Mouse (Mus musculus) brain, embryonic 14.5 days (tissue): ENCODE measurements at regions not wholly inside any gene's neighbourhood (a gene's known extent, or its start where the extent isn't known, plus 50 kb on each side); places are given as distances from the start of the nearest gene placed in this dataset.

ENCODE experiments used
- DNase-seq: peaks from one replicate; pipeline ENCODE4 v3.0.0-alpha.2; 2011; ENCODE audit warnings: low read depth
- CTCF ChIP-seq: fragments of 200-500 bp; IDR thresholded peaks from 2 replicates; pipeline ENCODE4 v1.5.1; 2012; ENCODE audit warnings: inconsistent platforms, mild to moderate bottlenecking, moderate library complexity, borderline replicate concordance; ENCODE audit not compliant: insufficient read depth, insufficient read length; ENCODE audit errors: extremely low read depth
- POLR2A ChIP-seq: fragments of 200-500 bp; IDR thresholded peaks from 2 replicates; pipeline ENCODE4 v1.6.1; 2012; ENCODE audit warnings: mild to moderate bottlenecking, inconsistent platforms, borderline replicate concordance; ENCODE audit not compliant: poor library complexity, insufficient read depth, insufficient read length, severe bottlenecking; ENCODE audit errors: extremely low read depth

DNA sequence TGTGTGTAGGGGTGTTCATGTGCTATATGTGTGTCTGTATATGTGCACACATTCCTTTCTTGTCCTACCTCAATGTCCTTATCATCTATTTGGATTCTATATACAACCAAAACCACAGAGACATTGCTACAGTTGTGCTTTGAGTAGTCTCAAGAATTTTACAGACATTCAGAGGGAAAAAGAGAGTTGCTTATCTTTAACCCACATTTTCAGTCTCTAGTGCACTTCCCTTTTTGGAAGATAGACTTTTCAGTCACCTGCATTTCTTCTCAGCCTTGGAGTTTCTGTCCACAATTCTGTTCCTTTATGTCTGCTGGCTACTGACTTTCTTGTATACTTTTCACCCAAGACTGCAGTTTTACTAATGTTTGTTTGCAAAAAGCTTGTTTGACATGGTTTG is 645.5 kb upstream of the Pkn2 start:
- TF ChIP-seq POLR2A (no peak), CTCF (no peak)
- DNase-seq, result no peak

DNA sequence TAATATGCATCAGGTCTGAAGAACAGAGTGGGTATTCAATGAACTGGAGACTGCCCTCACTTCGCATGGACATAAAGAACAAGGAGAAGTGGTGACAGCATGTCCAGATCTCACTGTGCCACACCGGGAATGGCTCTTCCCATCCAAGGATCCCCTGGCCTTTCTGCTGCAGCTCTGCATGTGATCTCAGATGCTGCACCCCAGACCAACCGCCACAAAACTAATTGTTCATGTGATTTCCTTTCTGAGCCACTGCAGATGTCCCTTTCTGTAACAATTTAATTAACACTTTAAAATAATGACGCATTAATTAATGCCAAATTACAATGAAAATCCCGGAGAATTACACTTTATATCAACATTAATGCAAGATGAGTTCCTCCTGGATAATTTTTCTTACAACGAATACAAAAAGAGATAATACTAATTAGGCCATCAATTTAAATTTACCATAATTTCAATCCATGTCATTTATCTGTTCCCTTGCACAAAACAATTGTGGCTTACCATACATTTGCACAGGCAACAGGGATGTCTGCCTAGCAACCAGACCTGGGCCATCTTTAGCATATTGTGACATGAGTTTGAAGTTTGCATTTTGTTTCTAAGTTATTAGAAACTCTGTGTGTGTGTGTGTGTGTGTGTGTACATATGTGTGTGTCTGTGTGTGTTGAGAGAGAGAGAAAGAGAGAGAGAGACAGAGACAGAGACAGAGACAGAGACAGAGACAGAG is 630.9 kb upstream of the Pkn2 start:
- peak; percentile 55 for DNase-seq
- TF ChIP-seq CTCF (no peak), POLR2A (no peak)

DNA sequence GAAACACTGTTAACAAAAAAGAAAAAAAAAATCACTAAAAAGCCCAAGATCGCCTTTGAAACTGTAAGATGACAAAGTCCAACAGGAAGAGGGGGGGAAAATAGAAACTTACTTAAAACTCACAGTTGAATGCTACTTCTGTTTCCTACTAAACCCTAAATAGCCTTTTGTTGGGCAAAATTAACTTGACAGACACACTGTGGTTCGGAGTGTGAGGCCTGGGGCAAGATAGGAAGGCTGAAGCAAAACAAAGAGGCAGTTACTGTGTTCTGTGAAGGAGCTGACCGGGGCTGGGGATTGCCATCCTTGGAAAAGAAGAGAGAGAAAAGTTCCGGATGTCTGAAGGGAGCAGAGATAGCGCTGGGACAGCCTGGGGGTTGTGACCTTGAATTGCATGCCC is 627.7 kb upstream of the Pkn2 start:
- TF ChIP-seq POLR2A (no peak), CTCF (no peak)
- DNase-seq, result no peak

DNA sequence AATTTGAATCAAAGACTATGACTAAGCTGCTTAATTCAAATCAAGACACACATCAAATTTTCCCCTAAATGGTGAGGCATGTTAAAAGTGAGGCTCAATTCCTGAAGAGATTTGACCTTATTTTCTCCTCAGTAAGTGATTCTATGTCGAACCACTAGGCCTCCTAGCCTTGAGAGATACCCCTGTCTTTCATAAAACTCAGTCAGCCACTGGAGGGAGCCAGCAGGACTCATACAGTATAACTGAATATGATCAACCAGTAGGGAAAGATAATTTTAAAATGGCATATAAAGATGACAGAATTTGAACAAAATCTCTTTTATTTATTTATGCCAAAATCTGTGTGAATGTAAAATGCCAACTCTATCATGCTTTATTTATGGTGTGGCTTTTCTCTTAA is 626.5 kb upstream of the Pkn2 start:
- DNase-seq, result peak; percentile 67
- TF ChIP-seq CTCF (peak; percentile 45; the same call in 1 of the 2 replicates), POLR2A (no peak)

DNA sequence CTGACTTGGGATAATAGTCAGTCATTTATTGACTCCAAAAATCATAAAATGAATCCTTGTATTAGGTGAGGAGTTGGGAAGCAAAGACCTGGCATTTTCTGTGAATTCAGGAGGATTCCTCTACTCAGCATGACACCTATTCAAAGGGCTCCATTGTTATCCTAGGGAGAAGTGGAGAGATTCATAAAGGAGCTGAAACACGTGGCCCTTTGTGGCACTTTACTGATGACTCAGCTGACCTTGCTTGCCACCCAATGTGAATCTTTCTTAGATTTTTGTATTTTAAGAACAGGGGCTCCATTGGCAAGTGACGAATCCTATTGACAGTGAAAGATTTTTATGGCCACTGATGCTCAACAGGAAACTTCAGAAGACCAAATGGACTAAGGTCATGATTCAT is 619.2 kb upstream of the Pkn2 start:
- no peak for TF ChIP-seq CTCF
- no peak for TF ChIP-seq POLR2A
- no peak for DNase-seq

DNA sequence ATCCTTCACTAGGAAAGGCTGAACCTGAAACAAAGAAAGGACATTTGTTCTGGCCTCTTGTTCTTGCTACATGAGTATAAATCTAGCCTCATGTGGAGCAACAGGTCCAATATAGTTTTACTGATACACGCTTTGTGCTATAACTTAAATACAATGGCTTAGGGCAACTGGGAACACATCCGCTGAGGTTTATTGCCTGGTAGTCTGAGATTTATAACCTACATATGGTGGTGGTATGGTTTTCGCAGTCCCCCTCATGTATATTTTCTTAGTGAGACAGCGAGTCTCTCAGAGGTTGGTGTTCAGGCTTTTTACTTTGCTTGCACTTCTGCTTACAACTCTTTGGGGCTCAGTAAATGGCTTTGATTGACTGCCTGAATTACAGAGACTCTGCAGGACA is 613.6 kb upstream of the Pkn2 start:
- TF ChIP-seq POLR2A (no peak), CTCF (no peak)
- DNase-seq, result no peak

DNA sequence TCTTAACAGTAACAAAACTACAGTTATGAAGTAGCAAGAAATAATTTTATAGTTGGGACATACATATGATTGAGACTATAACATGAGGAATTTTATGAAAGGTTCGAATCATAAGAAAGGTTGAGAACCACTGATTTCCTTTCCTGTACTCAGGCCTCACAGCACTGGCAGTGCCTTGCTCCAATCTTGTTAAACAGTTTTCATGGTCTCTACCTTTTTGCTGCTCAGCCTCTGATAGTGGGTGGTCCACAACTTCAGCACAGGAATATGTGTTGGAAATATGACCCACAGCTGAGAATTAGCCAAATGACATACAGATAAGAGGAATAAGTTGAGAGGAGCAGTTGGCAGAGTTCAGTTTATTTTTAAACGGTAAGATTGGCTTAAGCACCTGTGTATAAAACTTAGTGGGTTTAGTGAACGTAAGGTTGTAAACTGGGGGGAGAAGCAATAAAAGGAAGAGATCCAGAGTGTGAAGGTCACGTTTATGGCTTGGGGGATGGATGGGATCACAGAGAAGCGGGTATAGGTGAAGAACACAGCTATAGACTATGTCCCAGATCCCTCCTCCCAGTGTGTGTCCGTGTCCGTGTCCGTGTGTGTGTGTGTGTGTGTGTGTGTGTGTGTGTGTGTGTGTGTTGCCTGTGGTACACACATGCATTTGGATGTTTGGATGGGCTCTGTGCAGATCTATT is 596.3 kb upstream of the Pkn2 start:
- no peak for DNase-seq
- TF ChIP-seq POLR2A, result no peak

DNA sequence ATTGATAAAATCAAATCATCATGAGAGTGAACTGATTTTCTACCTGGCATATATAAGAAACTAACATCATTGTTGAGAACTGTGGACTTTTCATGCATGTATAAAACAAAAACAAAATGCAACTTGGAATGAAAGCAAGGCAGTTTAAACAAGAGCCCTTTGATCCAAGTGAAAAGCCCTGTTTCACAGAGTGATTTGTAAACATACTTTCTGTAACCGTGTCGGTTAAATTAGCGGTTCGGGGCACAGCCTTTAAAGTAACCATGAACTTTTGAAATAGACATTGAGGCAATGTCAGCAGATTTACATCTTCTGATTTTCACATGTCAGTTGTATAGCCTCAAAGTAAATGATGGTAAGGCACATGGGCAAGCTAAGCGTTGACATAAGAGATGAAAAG is 593.7 kb upstream of the Pkn2 start:
- peak; percentile 4 for DNase-seq
- TF ChIP-seq CTCF, result no peak
- TF ChIP-seq POLR2A, result no peak

DNA sequence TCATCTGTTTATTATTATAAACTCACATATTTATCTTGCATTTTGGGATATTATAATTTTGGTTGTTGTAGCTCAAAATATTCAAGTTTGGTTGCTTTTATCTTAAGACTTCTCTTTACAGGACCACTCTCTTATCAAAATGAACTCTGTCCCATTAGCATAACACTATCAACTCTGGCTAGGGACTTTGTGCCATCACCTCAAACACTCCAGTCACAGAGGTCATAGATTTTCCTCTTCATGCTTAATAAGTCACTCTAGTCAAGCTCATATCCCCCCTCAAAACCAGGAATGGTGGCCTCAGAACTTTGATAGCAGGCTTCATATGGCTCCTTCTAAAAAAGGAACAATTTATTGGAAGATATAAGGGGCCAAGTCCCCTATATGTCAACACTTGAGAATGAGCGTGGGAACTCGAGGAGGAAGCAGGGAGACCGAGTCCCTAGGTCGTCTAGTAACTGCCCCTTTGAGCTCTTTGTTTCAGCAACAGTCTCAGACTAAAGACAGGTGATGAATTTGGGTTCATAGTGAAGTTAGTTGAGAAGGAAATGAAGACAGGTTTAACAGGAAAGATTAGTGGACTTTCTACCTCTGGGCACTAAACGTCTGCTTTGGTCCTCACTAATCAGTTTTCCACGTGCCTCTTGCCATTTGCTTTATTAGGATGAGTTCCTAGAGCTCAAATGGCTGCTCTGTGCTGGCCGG is 565.4 kb upstream of the Pkn2 start:
- DNase-seq, result no peak
- TF ChIP-seq CTCF (no peak), POLR2A (no peak)

DNA sequence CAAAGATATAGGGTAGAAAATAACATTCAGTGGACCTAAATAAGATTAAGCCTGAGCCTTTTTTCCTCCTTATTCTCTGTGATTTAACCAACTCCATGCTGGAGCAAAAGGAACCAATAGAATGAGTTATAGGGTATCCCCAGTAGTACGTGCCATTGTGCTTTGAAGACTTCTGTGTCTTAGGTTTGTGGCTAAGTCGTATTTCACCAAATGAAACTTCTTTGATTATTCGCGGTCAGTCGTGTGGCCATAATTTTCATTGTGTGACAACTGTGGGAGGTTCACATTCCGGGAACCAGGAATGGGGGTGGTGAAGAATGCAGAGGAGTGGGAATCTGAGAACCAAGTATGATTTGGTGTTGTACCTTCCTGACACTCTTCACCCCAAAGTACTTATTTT is 535.6 kb upstream of the Pkn2 start:
- TF ChIP-seq POLR2A (no peak), CTCF (no peak)
- no peak for DNase-seq

DNA sequence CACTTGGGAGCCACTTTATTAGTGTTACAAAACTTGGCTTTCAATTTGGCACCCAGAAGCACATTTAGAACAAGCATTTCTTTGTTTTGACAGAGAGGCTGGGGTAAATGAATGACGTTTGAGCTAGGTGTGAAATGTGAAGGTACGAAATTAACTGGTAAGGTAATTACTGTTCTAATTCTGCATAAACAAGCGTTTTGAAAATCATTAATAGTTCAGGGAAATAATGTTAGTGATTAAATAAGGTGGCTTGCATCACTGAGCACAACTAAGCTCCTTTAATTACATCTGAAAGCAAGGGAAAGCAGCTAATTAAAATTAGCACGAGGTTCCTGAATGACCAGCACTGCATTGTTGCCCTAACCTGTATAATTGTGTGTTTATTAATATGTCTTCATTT is 529.9 kb upstream of the Pkn2 start:
- TF ChIP-seq POLR2A, result no peak
- no peak for TF ChIP-seq CTCF
- DNase-seq, result peak; percentile 74

DNA sequence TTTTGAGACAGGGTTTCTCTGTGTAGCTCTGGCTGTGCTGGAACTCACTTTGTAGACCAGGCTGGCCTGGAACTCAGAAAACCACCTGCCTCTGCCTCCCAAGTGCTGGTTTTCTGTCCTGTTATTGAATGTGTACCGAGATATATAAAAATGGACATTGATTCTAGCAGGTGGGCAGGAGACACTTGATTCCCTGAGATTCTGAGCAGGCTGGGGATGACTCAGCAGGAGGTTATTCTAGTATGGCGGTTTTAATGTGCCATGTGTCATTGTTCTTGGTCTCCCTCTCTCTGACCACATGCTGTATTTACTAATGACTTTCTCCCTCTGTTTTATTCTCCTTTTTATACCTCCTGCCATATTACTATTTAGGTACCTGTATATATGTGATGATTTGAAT is 517.2 kb upstream of the Pkn2 start:
- TF ChIP-seq CTCF (no peak), POLR2A (no peak)

DNA sequence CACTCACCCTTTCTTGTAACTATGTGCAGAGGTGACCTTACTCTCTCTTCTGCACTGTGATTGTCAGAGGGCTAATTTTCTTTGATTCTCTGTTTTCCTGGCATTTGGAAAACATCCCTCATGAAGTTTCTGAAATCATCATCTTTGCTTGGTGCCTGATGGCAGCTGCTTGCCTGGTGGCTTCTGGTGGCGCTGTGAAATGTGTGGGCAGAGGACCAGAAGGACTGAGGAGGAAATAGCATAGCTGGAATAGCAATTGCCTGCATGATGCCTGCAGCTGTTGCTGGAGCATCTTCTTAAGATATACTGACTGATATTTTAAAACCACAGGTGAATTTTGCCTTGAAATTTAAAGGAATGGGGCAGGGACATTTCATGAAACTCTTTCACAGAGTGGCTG is 502.6 kb upstream of the Pkn2 start:
- DNase-seq, result no peak
- TF ChIP-seq POLR2A, result no peak
- TF ChIP-seq CTCF, result no peak

More for the DNA sequence above, 517.2 kb upstream of the Pkn2 start:
- DNase-seq, result no peak
